Mouse (Mus musculus) liver, embryonic 14.5 days (tissue): ENCODE data around the gene Ptgfrn. TPM values are rescaled to one million over a fixed set of nuclear protein-coding genes. Genes with fewer than 3 reads are reported as not detected.

ENCODE experiments used
- ATAC-seq: fragments of 200-750 bp; cut with Nextera tagmentation; 2 replicates; pipeline ENCODE4 v1.8.0; 2017; ENCODE audit warnings: moderate number of reproducible peaks, mild to moderate bottlenecking, moderate library complexity; ENCODE audit not compliant: insufficient read depth
- DNase-seq, 3 experiments: peaks; one replicate each; pipeline ENCODE4 v3.0.0-alpha.2; 2012 to 2013; ENCODE audit warnings: low read depth in 3 of 3, low spot score in 3 of 3
- H3K27ac ChIP-seq: fragments of 300-500 bp; sonication (generic); 2 replicates; pipeline ENCODE4 v1.5.1; 2014; ENCODE audit warnings: moderate library complexity, mild to moderate bottlenecking, control low read depth, inconsistent platforms
- H3K27me3 ChIP-seq: fragments of 300-500 bp; sonication (generic); 2 replicates; pipeline ENCODE4 v1.6.1; 2014; ENCODE audit warnings: mild to moderate bottlenecking, low read length, moderate library complexity; ENCODE audit not compliant: control insufficient read depth, insufficient read depth
- H3K36me3 ChIP-seq: fragments of 300-500 bp; sonication (generic); replicated peaks from 2 replicates; pipeline ENCODE4 v1.6.1; 2014; ENCODE audit warnings: low read depth; ENCODE audit not compliant: control insufficient read depth, insufficient read depth
- H3K4me1 ChIP-seq, 2 experiments: fragments of 200-500 bp in 1 of 2; fragments of 300-500 bp in 1 of 2; sonication (generic) in 1 of 2; replicated peaks; 2 replicates each; pipeline ENCODE4 v1.6.1; 2012 to 2014; ENCODE audit warnings: antibody characterized with exemption in 1 of 2, inconsistent platforms in 1 of 2, low read length in 1 of 2; ENCODE audit not compliant: control insufficient read depth in 2 of 2, insufficient read depth in 2 of 2
- H3K4me2 ChIP-seq: fragments of 300-500 bp; sonication (generic); 2 replicates; pipeline ENCODE4 v1.6.1; 2014; ENCODE audit warnings: low read depth, mild to moderate bottlenecking, control low read depth, moderate library complexity
- H3K4me3 ChIP-seq, 2 experiments: fragments of 200-500 bp in 1 of 2; fragments of 300-500 bp in 1 of 2; sonication (generic) in 1 of 2; 2 replicates each; pipeline ENCODE4 v1.5.1; 2012 to 2014; ENCODE audit warnings: low read depth in 2 of 2, low read length in 2 of 2, mild to moderate bottlenecking in 2 of 2, control low read depth in 1 of 2, inconsistent platforms in 1 of 2, moderate library complexity in 1 of 2; ENCODE audit not compliant: insufficient read depth in 1 of 2
- H3K9ac ChIP-seq: fragments of 300-500 bp; sonication (generic); replicated peaks from 2 replicates; pipeline ENCODE4 v1.6.1; 2014; ENCODE audit warnings: mild to moderate bottlenecking, control low read depth, moderate library complexity
- H3K9me3 ChIP-seq: fragments of 300-500 bp; sonication (generic); 2 replicates; pipeline ENCODE4 v1.6.1; 2016; ENCODE audit warnings: low read length, mixed read lengths; ENCODE audit not compliant: control insufficient read depth
- CTCF ChIP-seq: IDR thresholded peaks from 2 replicates; pipeline ENCODE4 v1.5.1; 2016; ENCODE audit warnings: antibody characterized with exemption, low read depth, control low read depth
- EP300 ChIP-seq: IDR thresholded peaks from 2 replicates; pipeline ENCODE4 v1.6.1; 2016; ENCODE audit warnings: antibody characterized with exemption, low read depth
- WGBS: fragments of 180-500 bp; shearing (Covaris S2); extraction: QIAGEN DNeasy Blood & Tissue Kit; methylation state at CpG from one replicate; pipeline ENCODE4 v1.1.7; 2014; ENCODE audit not compliant: insufficient replicate concordance; 5-methylcytosine and 5-hydroxymethylcytosine counted together
- polyA plus RNA-seq, 2 experiments: library from polyadenylated mRNA; depleted of rRNA in 1 of 2; stranded (reverse) in 1 of 2; unstranded in 1 of 2; fragments of >200 nt; fragmentation: Nextera tagmentation in 1 of 2; extraction: Ambion mirVana in 1 of 2; gene quantifications; 2 replicates each; pipeline versions ENCODE4 v1.2.1 to v1.2.3; 2012 to 2014

The Ptgfrn gene
- polyA plus RNA-seq, 2 experiments = 0.29 to 1.2 TPM

DNA sequence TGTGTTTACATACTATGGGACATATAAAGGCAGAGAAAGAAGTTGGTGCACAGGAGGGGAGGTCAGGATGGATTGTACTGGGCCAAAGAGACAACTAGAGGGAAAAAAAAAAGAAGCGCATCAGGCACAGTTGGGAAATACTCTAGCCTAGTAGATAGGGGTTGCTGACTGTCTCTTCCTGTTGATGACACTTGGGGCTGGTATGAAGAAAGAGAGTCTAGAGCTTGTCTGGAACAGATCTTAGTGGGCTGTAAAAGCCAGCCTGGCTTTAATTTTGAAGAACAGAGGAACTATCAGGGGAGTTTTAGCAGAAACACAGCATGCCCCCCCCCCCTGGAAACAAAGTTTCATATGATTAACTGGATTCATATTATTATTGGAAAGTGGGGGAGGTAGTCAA is 79.4 kb downstream of the Ptgfrn start:
- Histone ChIP-seq H3K4me3 (no peak overlapping the region), H3K36me3 (no peaks in the 10 kb centered on the region), H3K4me2 (no peak overlapping the region), H3K9ac (no peak overlapping the region), H3K27ac (no peak overlapping the region), H3K27me3 (no peaks in the 10 kb centered on the region), H3K9me3 (no peaks in the 10 kb centered on the region), H3K4me1 (peaks cover 0 to 7% of the 10 kb centered on the region in 2 experiments; a peak in 2 of 4 replicates)
- DNase-seq = no peak
- no peak for ATAC-seq
- 73% methylated on average over 1 of the region's 1 CpGs for WGBS
- TF ChIP-seq CTCF (no peak), EP300 (no peak)

DNA sequence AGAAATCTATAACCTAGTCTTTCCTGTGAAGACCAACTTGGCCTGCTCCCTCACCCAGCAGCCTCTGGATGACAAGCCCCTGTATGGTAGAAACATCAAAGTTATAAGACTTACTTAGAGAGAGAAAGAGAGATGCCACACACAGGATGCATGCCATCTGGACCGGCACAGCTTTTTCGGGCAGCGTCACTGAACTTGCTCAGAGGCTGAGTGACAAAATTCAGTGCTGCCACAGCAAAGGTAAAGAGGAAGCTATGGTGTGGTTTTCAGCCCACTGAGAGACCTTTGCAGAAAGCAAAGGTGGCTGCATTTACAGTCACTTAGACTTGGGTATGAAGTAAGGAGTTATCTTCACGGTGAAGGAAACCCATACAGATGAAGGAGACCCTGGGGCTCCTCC is 80.7 kb downstream of the Ptgfrn start, which contains the start of gene Cd101:
Cd101 (minus strand) TSS at position 218 of the 400 bp plus-strand sequence.
- H3K4me3 ChIP-seq = no peak within 1 kb of the TSS
- no peak within 1 kb of the TSS for H3K9ac ChIP-seq
- H3K4me2 ChIP-seq = no peak within 1 kb of the TSS
- DNase-seq = no peak
- WGBS = 63% methylated on average over 4 of the region's 4 CpGs
- H3K27me3 ChIP-seq = no peaks in the 10 kb centered on the region
- no peaks in the 10 kb centered on the region for H3K36me3 ChIP-seq
- no peaks in the 10 kb centered on the region for H3K9me3 ChIP-seq
- no peak within 1 kb of the TSS for H3K27ac ChIP-seq
- peaks cover 0 to 7% of the 10 kb centered on the region in 2 experiments; a peak in 2 of 4 replicates for H3K4me1 ChIP-seq
- no peak for TF ChIP-seq EP300
- no peak for TF ChIP-seq CTCF
- ATAC-seq = no peak

GRCm38 (mm10) chr3:101026741-101027140 is 83.3 kb downstream of the Ptgfrn start:
- no peaks in the 10 kb centered on the region for H3K27me3 ChIP-seq
- H3K36me3 ChIP-seq = no peaks in the 10 kb centered on the region
- no peak overlapping the region for H3K4me3 ChIP-seq
- no peaks in the 10 kb centered on the region for H3K9me3 ChIP-seq
- no peak overlapping the region for H3K4me2 ChIP-seq
- WGBS = 53% methylated on average over 1 of the region's 1 CpGs
- no peak overlapping the region for H3K9ac ChIP-seq
- DNase-seq (no peak), ATAC-seq (no peak)
- peaks cover 0 to 6% of the 10 kb centered on the region in 2 experiments; a peak in 2 of 4 replicates for H3K4me1 ChIP-seq
- no peak for TF ChIP-seq CTCF
- no peak for TF ChIP-seq EP300
- H3K27ac ChIP-seq = no peak overlapping the region

- Histone ChIP-seq H3K27me3 (no peaks in the 10 kb centered on the region), H3K27ac (no peak overlapping the region), H3K4me3 (no peak overlapping the region), H3K9ac (no peak overlapping the region), H3K9me3 (no peaks in the 10 kb centered on the region), H3K4me1 (no peaks in the 10 kb centered on the region), H3K4me2 (no peak overlapping the region), H3K36me3 (no peaks in the 10 kb centered on the region)
- DNase-seq (no peak), ATAC-seq (no peak)
- 73% methylated on average over 6 of the region's 6 CpGs for WGBS
- TF ChIP-seq CTCF (no peak), EP300 (no peak)
These were observed 87.1 kb downstream of the Ptgfrn start for GRCm38 (mm10) chr3:101022967-101023366.

GRCm38 (mm10) chr3:101021481-101022051 is 88.5 kb downstream of the Ptgfrn start:
- 43% methylated on average over 8 of the region's 8 CpGs for WGBS
- Histone ChIP-seq H3K27ac (no peak overlapping the region), H3K9ac (no peak overlapping the region), H3K4me1 (no peaks in the 10 kb centered on the region), H3K9me3 (no peaks in the 10 kb centered on the region), H3K27me3 (no peaks in the 10 kb centered on the region), H3K36me3 (no peaks in the 10 kb centered on the region), H3K4me3 (no peak overlapping the region), H3K4me2 (no peak overlapping the region)
- TF ChIP-seq EP300 (no peak), CTCF (no peak)
- DNase-seq (no peak), ATAC-seq (no peak)
